Mouse (Mus musculus) left cerebral cortex, postnatal 10 days (tissue): ENCODE measurements at regions not wholly inside any gene's neighbourhood (a gene's known extent, or its start where the extent isn't known, plus 50 kb on each side); places are given as distances from the start of the nearest gene placed in this dataset.

ENCODE experiments used
- DNase-seq, 2 experiments: peaks; one replicate each; pipeline ENCODE4 v3.0.0; 2021 to 2022; ENCODE audit warnings: low spot score in 2 of 2, mixed read lengths in 1 of 2; ENCODE audit errors: extremely low spot score in 1 of 2
- intact Hi-C: fragments of 180-260 bp; cut with DNase I; formaldehyde crosslinking; loops from one replicate; pipeline ENCODE4 v1.15.1; 2025

DNA sequence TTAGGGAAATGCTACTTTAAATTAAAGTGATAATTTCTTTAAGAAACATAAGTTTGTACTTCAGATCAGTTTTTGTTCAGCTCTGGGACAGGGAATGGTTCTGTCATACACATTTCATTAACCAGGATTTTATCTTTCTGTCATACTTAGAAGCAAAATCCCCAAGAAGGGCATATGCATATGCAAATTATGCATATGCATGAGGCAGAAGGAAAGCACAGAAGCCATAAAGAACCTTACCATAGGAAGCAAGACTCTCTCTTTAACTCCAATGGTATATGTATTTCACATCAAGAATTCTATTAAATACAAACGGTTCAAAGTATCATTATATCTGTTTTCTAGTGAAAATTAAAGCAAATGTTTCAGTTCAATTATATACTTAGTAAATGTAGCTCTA is 381.5 kb downstream of the Kcnj3 start:
- no peak for DNase-seq
- intact Hi-C loops = no loop called here

DNA sequence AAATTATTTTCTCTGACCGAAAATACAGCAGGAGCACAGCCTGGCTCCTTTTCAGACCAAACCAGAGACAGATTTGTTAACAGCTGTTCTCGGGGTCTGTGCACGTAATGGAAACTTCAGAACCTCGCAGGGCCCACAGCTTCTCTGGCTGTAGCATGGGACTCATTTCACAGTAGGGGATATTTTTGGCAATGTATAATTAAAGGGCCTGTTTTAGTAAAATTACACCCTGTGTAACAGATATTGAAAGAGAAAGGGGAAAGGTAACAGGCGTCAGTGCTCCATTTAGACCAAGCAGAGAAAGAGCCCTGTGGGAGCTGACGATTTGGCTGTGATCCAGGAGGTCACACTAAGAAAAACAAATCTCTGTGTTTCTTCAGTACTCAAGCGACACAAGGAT is 382.4 kb downstream of the Kcnj3 start:
- intact Hi-C loops = no loop called here
- DNase-seq = peak; percentile 24 to 67

DNA sequence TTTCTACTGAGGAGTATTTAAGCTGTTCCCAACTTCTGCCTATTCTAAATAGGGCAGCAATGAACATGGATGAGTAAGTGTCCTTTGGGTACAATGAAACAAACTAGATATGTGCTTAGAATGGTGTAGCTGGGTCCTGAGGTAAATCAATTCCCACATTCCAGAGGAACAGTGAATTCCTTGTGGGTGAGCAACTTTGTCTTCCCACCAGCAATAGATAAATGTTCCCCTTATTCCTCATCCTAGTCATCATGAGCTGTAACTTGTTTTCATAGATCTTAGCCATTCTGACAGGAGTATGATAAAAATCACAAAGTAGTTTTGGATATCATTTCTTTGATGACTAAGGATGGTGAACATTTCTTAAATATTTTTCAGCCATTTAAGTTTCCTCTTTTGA is 387.0 kb downstream of the Kcnj3 start:
- DNase-seq = no peak
- intact Hi-C loops = no loop called here

DNA sequence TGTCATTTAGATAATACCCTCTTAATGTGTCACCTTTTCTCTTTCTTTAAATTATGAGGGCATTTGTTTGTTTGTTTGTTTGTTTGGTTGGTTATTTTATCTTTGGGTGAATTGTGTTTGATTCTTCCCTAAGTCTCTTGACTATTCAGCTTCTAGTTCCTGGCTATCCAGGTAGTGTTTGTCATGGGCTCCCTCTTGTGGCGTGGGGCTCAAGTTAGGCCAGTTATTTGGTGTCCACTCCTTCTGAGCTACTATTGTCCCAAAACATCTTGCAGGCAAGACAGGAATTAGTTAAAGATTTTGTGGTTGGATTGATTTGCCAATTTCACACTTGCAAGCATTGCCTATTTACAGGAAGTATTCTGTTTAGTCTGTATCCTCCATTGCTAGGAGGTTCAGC is 405.8 kb downstream of the Kcnj3 start:
- intact Hi-C loops = no loop called here
- peak in 1 of 2 experiments; percentile 16 for DNase-seq

DNA sequence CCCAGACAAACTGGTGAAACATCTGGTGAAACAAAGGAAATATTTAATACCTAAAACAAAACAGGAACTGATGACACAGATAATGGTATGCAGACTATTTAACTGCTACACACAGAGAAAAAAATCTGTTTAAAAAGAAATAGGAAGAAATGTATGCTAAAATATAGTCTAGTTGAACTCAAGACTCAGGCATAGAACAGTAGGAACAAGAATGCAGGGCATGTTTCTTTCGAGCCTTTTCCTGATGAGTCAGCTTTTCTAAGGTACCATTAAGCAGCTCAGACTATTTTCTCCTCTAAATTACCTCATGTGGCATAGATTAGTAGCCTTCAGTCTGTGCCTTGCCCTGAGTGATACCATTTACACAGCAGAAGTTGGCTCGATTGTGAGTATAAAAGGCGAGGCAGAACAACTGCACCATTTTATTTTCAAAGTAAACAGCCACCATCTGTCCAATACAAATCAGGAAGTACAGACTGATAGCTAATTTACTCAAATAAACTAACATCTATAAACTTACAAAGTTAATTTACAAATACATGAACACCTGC is 411.1 kb downstream of the Kcnj3 start:
- DNase-seq = no peak
- intact Hi-C loops = no loop called here

DNA sequence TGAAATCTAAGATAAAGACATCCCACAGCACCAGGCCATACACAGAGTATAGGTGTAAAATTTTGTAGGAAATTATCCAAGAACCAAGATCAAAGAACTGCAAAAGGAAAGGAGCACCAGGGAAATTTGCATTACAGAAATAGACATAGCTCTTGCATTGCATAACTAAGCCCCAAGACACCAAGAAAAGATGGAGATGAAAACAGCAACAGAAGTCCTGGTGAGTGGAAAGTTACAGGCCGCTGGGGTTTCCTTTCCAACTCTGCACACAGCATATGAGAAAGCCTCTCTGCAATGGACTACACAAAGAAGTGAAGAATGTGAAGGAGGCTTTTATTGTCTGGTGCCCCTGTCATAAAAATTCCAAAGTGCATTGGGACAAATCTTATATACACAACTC is 426.7 kb downstream of the Kcnj3 start:
- no peak for DNase-seq
- intact Hi-C loops = no loop called here

DNA sequence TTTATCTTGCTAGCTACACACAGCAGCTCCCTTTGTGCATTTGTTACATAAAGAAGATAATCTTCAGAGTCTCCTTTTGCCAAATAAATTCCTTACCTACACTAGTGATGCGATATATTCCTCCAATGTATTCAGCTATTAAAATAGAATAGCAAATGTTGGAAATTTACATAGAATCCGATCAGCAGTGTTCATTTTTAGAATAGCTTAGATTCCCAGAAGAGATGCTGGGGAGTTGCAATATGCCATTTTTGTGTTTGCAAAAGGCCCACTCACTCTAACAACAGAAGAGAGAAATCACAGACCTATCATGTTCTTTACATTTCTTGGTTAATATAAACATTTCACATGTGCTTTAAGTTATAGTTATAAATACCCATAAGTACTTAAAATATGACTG is 454.2 kb downstream of the Kcnj3 start:
- DNase-seq = peak in 1 of 2 experiments; percentile 3
- intact Hi-C loops = no loop called here

DNA sequence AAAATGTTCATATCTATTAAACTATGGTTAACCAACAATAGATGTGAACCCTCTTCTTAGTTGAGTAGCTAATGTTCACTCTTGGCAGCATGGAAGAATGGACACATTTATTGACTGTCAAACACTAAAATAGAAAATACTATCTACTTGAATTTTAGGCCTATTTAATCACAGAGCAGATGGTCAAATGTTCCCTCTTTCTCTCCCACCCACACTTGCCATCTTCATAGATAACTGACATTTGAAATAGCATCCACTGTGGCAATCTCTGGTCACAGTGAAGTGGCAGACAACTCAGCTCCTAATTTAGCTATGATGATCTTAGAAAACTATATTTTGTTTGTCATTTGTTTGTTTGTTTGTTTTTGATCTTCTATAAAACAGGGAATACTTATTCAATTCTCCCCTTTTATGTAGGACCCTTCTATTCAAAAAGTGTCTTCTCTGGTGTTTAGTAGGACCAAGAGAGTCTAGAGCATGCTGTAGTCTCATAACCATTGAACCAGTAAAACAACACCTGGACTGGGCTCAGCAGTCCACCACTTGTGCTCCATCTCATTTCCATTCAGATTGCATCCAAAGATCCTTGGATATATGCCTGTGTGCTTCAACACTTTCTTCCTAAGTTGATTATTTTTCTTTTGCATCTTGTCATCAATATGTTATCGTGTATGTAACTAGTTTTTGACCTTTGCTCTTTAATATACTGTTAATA is 457.2 kb downstream of the Kcnj3 start:
- no peak for DNase-seq
- intact Hi-C loops = no loop called here

DNA sequence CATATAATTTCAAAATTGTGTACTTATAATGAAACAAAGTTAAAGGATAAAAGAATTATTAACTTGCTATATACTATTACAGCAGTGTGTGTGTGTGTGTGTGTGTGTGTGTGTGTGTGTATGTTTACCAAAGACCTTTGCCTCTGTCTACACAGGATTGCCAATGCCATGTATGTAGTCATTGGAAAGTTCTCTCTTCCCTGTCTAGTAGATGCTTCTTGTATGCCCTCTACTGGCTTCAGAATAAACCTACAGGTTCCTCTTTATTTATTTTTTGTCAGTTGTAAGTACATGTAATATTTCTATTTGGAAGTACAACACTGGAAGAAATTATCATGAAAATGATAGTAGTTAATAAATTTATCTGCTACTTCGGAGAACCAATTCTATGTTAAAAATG is 484.5 kb downstream of the Kcnj3 start:
- no peak for DNase-seq
- intact Hi-C loops = loop anchor here (5.0 to 10.0 kb wide), 3 partner anchors 485 to 833 kb away; partner anchors contain the start of gene Kcnj3
